Mouse (Mus musculus): ENCODE measurements around the gene Vsnl1. TPM values are rescaled to one million over a fixed set of nuclear protein-coding genes. Genes with fewer than 3 reads are reported as not detected.

Gene Vsnl1
- polyA plus RNA-seq, 1 experiment from 2014 or later, result 3.3 TPM

DNA sequence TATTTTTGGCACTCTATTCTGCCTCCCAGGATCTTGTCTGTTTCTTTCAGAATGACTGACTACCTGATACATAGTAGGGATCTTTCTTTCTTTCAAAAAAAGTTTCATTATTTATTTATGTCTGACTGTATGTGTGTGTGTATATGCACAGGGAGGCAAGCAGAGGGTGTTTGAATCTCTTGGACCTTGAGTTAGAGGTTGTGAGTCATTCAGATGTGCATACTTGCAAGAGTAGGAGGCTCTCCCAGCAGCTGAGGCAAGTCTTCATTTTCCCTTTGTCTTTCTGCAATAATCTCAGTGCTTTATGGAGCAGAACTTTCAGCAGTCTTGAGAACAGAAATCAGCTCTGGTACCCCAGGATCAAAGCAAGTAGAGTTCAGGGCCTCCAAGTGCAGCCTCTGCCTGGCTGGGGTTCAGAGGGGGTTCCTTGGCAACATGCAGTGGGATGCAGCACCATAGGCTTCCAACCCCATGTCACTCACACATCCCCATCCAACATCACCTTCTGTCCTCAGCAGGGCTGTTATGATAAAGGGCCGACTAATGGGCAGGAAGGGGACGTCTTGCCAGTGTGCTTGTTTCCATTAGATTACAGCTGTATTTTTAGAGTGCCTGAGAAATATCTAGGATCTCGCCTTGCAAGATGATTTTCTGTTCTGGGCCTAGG is 69.2 kb downstream of the Vsnl1 start:
- Histone ChIP-seq H3K27me3 (no peaks in the 10 kb centered on the region), H3K9ac (no peak overlapping the region), H3K4me1 (no peaks in the 10 kb centered on the region), H3K27ac (no peak overlapping the region), H3K9me3 (replicated peaks) (no peaks in the 10 kb centered on the region), H3K4me2 (no peak overlapping the region), H3K4me3 (no peak overlapping the region), H3K36me3 (ENCODE audit: poor library complexity, severe bottlenecking) (no peaks in the 10 kb centered on the region)
- no peak for ATAC-seq
- WGBS, result 74% methylated on average over 3 of the region's 3 CpGs

- H3K4me1 ChIP-seq, result no peaks in the 10 kb centered on the region
- WGBS, result 73% methylated on average over 6 of the region's 6 CpGs
- ATAC-seq, result no peak
Measured at GRCm38 (mm10) chr12:11364870-11365269, 71.5 kb downstream of the Vsnl1 start.

DNA sequence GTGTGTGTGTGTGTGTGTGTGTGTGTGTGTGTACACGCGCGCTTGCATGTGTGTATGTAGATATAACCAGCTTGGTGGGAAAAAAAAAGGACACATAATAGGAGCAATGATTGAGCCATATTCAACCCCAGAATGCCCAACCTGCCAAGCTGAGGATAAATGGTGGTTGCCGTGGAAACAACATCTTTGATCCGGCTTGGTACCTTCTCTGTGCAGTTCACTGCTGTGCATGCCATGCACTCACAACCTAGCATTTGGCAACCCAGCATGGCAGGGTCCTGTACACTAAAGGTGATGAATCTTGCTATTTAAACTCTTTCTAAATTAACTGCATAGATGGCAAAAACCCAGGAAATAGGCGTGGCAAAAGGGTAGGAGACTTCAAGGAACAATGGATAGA is 74.0 kb downstream of the Vsnl1 start:
- Histone ChIP-seq H3K27ac (no peak overlapping the region), H3K4me2 (no peak overlapping the region), H3K9ac (no peak overlapping the region), H3K4me3 (no peak overlapping the region), H3K36me3 (ENCODE audit: poor library complexity, severe bottlenecking) (no peaks in the 10 kb centered on the region), H3K27me3 (no peaks in the 10 kb centered on the region), H3K4me1 (no peaks in the 10 kb centered on the region), H3K9me3 (replicated peaks) (no peaks in the 10 kb centered on the region)
- ATAC-seq, result peak; percentile 75
- 74% methylated on average over 3 of the region's 6 CpGs for WGBS

More at GRCm38 (mm10) chr12:11364870-11365269, 71.5 kb downstream of the Vsnl1 start:
- Histone ChIP-seq H3K27ac (no peak overlapping the region), H3K4me3 (no peak overlapping the region), H3K4me2 (no peak overlapping the region), H3K27me3 (no peaks in the 10 kb centered on the region), H3K9me3 (replicated peaks) (no peaks in the 10 kb centered on the region), H3K36me3 (ENCODE audit: poor library complexity, severe bottlenecking) (no peaks in the 10 kb centered on the region), H3K9ac (no peak overlapping the region)

- ATAC-seq, result peak; percentile 65
- H3K36me3 ChIP-seq (ENCODE audit: poor library complexity, severe bottlenecking), result no peaks in the 10 kb centered on the region
- no peak overlapping the region for H3K9ac ChIP-seq
- no peak overlapping the region for H3K4me3 ChIP-seq
- no peaks in the 10 kb centered on the region for H3K4me1 ChIP-seq
- no peak overlapping the region for H3K4me2 ChIP-seq
- H3K27ac ChIP-seq, result no peak overlapping the region
- H3K27me3 ChIP-seq, result no peaks in the 10 kb centered on the region
- H3K9me3 ChIP-seq (replicated peaks), result no peaks in the 10 kb centered on the region
- WGBS, result 25% methylated on average over 5 of the region's 5 CpGs
Measured at GRCm38 (mm10) chr12:11350895-11351294, 85.5 kb downstream of the Vsnl1 start.

DNA sequence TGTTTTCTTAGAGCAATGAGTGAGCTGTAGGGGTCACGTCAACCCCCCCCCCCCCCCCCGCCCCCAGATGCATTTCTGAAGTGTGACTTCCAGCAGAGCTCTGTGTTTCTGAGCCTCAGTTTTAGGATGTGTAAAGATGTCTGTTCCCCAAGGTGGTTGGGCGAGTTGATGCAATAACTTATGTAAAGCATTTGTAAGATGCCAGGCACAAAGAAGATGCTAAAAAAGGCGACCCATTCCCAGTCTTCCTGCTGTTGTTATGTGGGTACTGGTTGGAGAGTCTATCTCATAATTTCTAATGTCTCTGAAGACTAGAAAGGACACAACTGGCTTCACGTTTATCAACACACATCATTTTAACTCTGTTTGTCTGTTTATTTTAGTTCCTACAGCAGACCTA is 86.5 kb downstream of the Vsnl1 start:
- Histone ChIP-seq H3K9ac (no peak overlapping the region), H3K4me1 (no peaks in the 10 kb centered on the region), H3K27me3 (no peaks in the 10 kb centered on the region), H3K27ac (no peak overlapping the region), H3K4me3 (no peak overlapping the region), H3K36me3 (ENCODE audit: poor library complexity, severe bottlenecking) (no peaks in the 10 kb centered on the region), H3K9me3 (replicated peaks) (no peaks in the 10 kb centered on the region), H3K4me2 (no peak overlapping the region)
- WGBS, result 65% methylated on average over 5 of the region's 5 CpGs
- ATAC-seq, result no peak

GRCm38 (mm10) chr12:11348423-11348822 is 88.0 kb downstream of the Vsnl1 start:
- Histone ChIP-seq H3K4me3 (no peak overlapping the region), H3K27me3 (no peaks in the 10 kb centered on the region), H3K4me1 (no peaks in the 10 kb centered on the region), H3K27ac (no peak overlapping the region), H3K36me3 (ENCODE audit: poor library complexity, severe bottlenecking) (no peaks in the 10 kb centered on the region), H3K4me2 (no peak overlapping the region), H3K9me3 (replicated peaks) (no peaks in the 10 kb centered on the region), H3K9ac (no peak overlapping the region)
- WGBS, result 7% methylated on average over 1 of the region's 1 CpGs
- ATAC-seq, result no peak

GRCm38 (mm10) chr12:11345963-11346362 is 90.5 kb downstream of the Vsnl1 start:
- H3K9me3 ChIP-seq (replicated peaks), result no peaks in the 10 kb centered on the region
- no peaks in the 10 kb centered on the region for H3K4me1 ChIP-seq
- H3K36me3 ChIP-seq (ENCODE audit: poor library complexity, severe bottlenecking), result no peaks in the 10 kb centered on the region
- H3K9ac ChIP-seq, result no peak overlapping the region
- ATAC-seq, result no peak
- 68% methylated on average over 2 of the region's 2 CpGs for WGBS
- H3K27me3 ChIP-seq, result no peaks in the 10 kb centered on the region
- no peak overlapping the region for H3K4me2 ChIP-seq
- no peak overlapping the region for H3K4me3 ChIP-seq
- no peak overlapping the region for H3K27ac ChIP-seq

- Histone ChIP-seq H3K36me3 (ENCODE audit: poor library complexity, severe bottlenecking) (no peaks in the 10 kb centered on the region), H3K27me3 (no peaks in the 10 kb centered on the region), H3K27ac (no peak overlapping the region), H3K4me3 (no peak overlapping the region), H3K4me2 (no peak overlapping the region), H3K9ac (no peak overlapping the region), H3K4me1 (no peaks in the 10 kb centered on the region), H3K9me3 (replicated peaks) (no peaks in the 10 kb centered on the region)
- no peak for ATAC-seq
- 87% methylated on average over 5 of the region's 6 CpGs for WGBS
Measured at GRCm38 (mm10) chr12:11342020-11342600, 94.3 kb downstream of the Vsnl1 start.

- Histone ChIP-seq H3K4me1 (no peaks in the 10 kb centered on the region), H3K9me3 (replicated peaks) (no peaks in the 10 kb centered on the region), H3K9ac (no peak overlapping the region), H3K4me3 (no peak overlapping the region), H3K4me2 (no peak overlapping the region), H3K27ac (no peak overlapping the region), H3K27me3 (no peaks in the 10 kb centered on the region), H3K36me3 (ENCODE audit: poor library complexity, severe bottlenecking) (no peaks in the 10 kb centered on the region)
- no peak for ATAC-seq
- WGBS, result 91% methylated on average over 2 of the region's 2 CpGs
Measured at GRCm38 (mm10) chr12:11338251-11338650, 98.2 kb downstream of the Vsnl1 start.

GRCm38 (mm10) chr12:11336845-11337244 is 99.6 kb downstream of the Vsnl1 start:
- Histone ChIP-seq H3K4me2 (no peak overlapping the region), H3K9ac (no peak overlapping the region), H3K27me3 (no peaks in the 10 kb centered on the region), H3K27ac (no peak overlapping the region), H3K4me1 (no peaks in the 10 kb centered on the region), H3K4me3 (no peak overlapping the region), H3K9me3 (replicated peaks) (no peaks in the 10 kb centered on the region), H3K36me3 (ENCODE audit: poor library complexity, severe bottlenecking) (no peaks in the 10 kb centered on the region)
- ATAC-seq, result no peak
- WGBS, result 44% methylated on average over 4 of the region's 4 CpGs

- Histone ChIP-seq H3K36me3 (ENCODE audit: poor library complexity, severe bottlenecking) (no peaks in the 10 kb centered on the region), H3K4me2 (no peak overlapping the region), H3K4me1 (no peaks in the 10 kb centered on the region), H3K27me3 (no peaks in the 10 kb centered on the region), H3K27ac (no peak overlapping the region), H3K4me3 (no peak overlapping the region), H3K9ac (no peak overlapping the region), H3K9me3 (replicated peaks) (no peaks in the 10 kb centered on the region)
- 80% methylated on average over 3 of the region's 3 CpGs for WGBS
- no peak for ATAC-seq
Measured at GRCm38 (mm10) chr12:11326483-11326882, 109.9 kb downstream of the Vsnl1 start.

DNA sequence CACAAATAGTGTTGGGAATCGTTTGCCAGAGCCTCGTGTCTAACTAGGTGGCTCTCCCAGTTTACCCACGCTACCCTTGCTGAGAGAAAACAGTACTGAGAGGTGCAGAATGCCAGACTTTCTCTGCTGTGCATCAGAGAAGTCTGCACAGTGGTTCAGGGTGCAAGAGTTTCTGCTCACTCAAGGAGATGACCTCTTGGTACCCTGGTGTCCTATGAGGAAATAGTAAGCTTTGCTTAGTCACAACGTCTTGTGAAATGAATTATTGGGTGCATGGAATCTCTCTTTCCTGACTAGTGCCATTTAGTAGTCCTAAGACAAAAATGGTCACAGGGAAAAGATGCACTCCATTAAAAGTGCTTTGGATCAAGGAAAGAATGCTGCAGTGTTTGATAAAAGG is 111.9 kb downstream of the Vsnl1 start:
- 49% methylated on average over 4 of the region's 4 CpGs for WGBS
- Histone ChIP-seq H3K4me3 (no peak overlapping the region), H3K4me2 (no peak overlapping the region), H3K4me1 (no peaks in the 10 kb centered on the region), H3K36me3 (ENCODE audit: poor library complexity, severe bottlenecking) (no peaks in the 10 kb centered on the region), H3K9ac (no peak overlapping the region), H3K27ac (no peak overlapping the region), H3K9me3 (replicated peaks) (no peaks in the 10 kb centered on the region), H3K27me3 (no peaks in the 10 kb centered on the region)
- no peak for ATAC-seq

- WGBS, result 79% methylated on average over 6 of the region's 6 CpGs
- H3K27ac ChIP-seq, result no peak overlapping the region
- no peak overlapping the region for H3K9ac ChIP-seq
- no peaks in the 10 kb centered on the region for H3K9me3 ChIP-seq (replicated peaks)
- H3K36me3 ChIP-seq (ENCODE audit: poor library complexity, severe bottlenecking), result peaks cover 31% of the 10 kb centered on the region
- no peak overlapping the region for H3K4me3 ChIP-seq
- no peak for ATAC-seq
- no peak overlapping the region for H3K4me2 ChIP-seq
- no peaks in the 10 kb centered on the region for H3K27me3 ChIP-seq
- no peaks in the 10 kb centered on the region for H3K4me1 ChIP-seq
Measured at GRCm38 (mm10) chr12:11317671-11318070, 118.7 kb downstream of the Vsnl1 start.

All from forebrain, embryonic 13.5 days (tissue).